Mouse (Mus musculus) forebrain, embryonic 12.5 days (tissue): ENCODE data around the gene Mylip. TPM values are rescaled to one million over a fixed set of nuclear protein-coding genes. Genes with fewer than 3 reads are reported as not detected.

Experiments
- polyA plus RNA-seq: library from polyadenylated mRNA; unstranded; fragments of >200 nt; fragmentation: Nextera tagmentation; extraction: Ambion mirVana; gene quantifications from 2 replicates; pipeline ENCODE4 v1.2.1, GENCODE M21; 2016

Gene Mylip
- polyA plus RNA-seq, 1 experiment from 2014 or later = 6.8 TPM

Other genes starting within 250 kb of the Mylip start
- 13.6 and 14.4 TPM in 2 replicates for gene Gmpr, start 117.7 kb downstream of the Mylip start, polyA plus RNA-seq